Mouse (Mus musculus) stomach, embryonic 16.5 days (tissue): ENCODE measurements around the gene Sorl1. TPM values are rescaled to one million over a fixed set of nuclear protein-coding genes. Genes with fewer than 3 reads are reported as not detected.

Source experiments
- ATAC-seq: fragments of 200-750 bp; cut with Nextera tagmentation; 2 replicates; pipeline ENCODE4 v1.8.0; 2017; ENCODE audit warnings: moderate number of reproducible peaks, moderate TSS enrichment; ENCODE audit not compliant: insufficient read depth, low FRiP score
- H3K27ac ChIP-seq: fragments of 300-500 bp; sonication (generic); 2 replicates; pipeline ENCODE4 v1.5.1; 2014; ENCODE audit warnings: low read length
- H3K27me3 ChIP-seq: fragments of 300-500 bp; sonication (generic); 2 replicates; pipeline ENCODE4 v1.6.1; 2014; ENCODE audit warnings: low read length, control low read depth, mixed read lengths; ENCODE audit not compliant: control insufficient read depth, insufficient read depth
- H3K36me3 ChIP-seq: fragments of 300-500 bp; sonication (generic); 2 replicates; pipeline ENCODE4 v1.6.1; 2014; ENCODE audit warnings: low read length; ENCODE audit not compliant: control insufficient read depth, insufficient read depth
- H3K4me1 ChIP-seq: fragments of 300-500 bp; sonication (generic); 2 replicates; pipeline ENCODE4 v1.6.1; 2014; ENCODE audit warnings: low read length, control low read depth, mixed read lengths; ENCODE audit not compliant: control insufficient read depth, insufficient read depth
- H3K4me2 ChIP-seq: fragments of 300-500 bp; sonication (generic); 2 replicates; pipeline ENCODE4 v1.6.1; 2014; ENCODE audit warnings: low read depth, low read length, mixed read lengths
- H3K4me3 ChIP-seq: fragments of 300-500 bp; sonication (generic); replicated peaks from 2 replicates; pipeline ENCODE4 v1.5.1; 2014; ENCODE audit warnings: mild to moderate bottlenecking, low read length
- H3K9ac ChIP-seq: fragments of 300-500 bp; sonication (generic); 2 replicates; pipeline ENCODE4 v1.6.1; 2014; ENCODE audit warnings: low read length
- H3K9me3 ChIP-seq: fragments of 300-500 bp; sonication (generic); replicated peaks from 2 replicates; pipeline ENCODE4 v1.6.1; 2016; ENCODE audit warnings: low read length, control low read depth; ENCODE audit not compliant: control insufficient read depth
- WGBS: fragments of 180-500 bp; shearing (Covaris S2); extraction: QIAGEN DNeasy Blood & Tissue Kit; methylation state at CpG from one replicate; pipeline ENCODE4 v1.1.7; 2014; 5-methylcytosine and 5-hydroxymethylcytosine counted together
- polyA plus RNA-seq: library from polyadenylated mRNA; unstranded; fragments of >200 nt; fragmentation: Nextera tagmentation; extraction: Ambion mirVana; gene quantifications from 2 replicates; pipeline ENCODE4 v1.2.1, GENCODE M21; 2015

Sorl1 gene
- polyA plus RNA-seq, 1 experiment from 2014 or later, result 12.9 TPM

DNA sequence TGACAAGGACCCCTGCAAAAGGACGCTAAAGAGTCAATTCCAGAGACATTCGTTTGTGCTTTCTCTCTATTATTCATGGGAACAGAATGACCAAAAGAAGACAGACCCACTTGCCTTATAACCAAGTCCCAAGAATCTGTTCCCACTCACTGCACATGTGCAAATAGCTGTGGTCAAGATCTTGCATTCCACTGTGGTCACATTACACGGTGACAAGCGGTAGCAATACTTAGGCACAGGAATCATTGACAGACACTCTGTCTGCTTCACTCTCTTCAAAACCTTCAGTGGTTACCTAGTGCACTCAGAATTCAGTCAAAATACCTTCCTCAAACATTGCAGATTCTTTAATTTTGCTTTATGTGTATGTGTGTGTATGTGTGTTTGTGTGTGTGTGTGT, 36.2 kb downstream of the Sorl1 start:
- Histone ChIP-seq H3K27me3 (no peaks in the 10 kb centered on the region), H3K4me2 (no peak overlapping the region), H3K27ac (no peak overlapping the region), H3K4me3 (no peak overlapping the region), H3K36me3 (no peaks in the 10 kb centered on the region), H3K4me1 (0 out of 2 replicates have a peak, but pooled peaks cover 4% of the 10 kb centered on the region), H3K9ac (no peak overlapping the region), H3K9me3 (no peaks in the 10 kb centered on the region)
- ATAC-seq, result no peak
- WGBS, result 74% methylated on average over 4 of the region's 4 CpGs

DNA sequence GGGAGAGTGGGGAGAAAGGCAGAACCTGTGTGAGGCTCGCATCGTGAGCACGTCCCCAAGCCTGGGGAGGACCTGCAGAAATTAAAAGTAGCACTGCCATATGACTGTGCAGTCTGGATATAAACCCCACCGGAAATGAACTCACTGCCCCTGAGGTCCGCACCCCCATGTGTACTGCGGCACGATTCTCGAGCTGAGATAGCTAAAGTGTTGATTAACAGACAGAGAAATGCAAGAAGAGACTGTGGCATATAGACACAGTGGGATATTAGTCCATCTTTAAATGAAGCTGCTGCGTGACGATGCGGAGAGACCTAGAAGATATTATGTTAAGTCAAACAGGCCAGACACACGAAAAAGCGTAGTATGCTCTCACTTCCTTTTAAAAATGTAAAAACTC, 38.1 kb downstream of the Sorl1 start:
- 87% methylated on average over 13 of the region's 13 CpGs for whole genome bisulfite sequencing
- Histone ChIP-seq H3K9me3 (no peaks in the 10 kb centered on the region), H3K4me3 (no peak overlapping the region), H3K4me1 (no peaks in the 10 kb centered on the region), H3K36me3 (no peaks in the 10 kb centered on the region), H3K27me3 (no peaks in the 10 kb centered on the region), H3K9ac (no peak overlapping the region), H3K4me2 (no peak overlapping the region), H3K27ac (no peak overlapping the region)
- ATAC-seq, result no peak

DNA sequence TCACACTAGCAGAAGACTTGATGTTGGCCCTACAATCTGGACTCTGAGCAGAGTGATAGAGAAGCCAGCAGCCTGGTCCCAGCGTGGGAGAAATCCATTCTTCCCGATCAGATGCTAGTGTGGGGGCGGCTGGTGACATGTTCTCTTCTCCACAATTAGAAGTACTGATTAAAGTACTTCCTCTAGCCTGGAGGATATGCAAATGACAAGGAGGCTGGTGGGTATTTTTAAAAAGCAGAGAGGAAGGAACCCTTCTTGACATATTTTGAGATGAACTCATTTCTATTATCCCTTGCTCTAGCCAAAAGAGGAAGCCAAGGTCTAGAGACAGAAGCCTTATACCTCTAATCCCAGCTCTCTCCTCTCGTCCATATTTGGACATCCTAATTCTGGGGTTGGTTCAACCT, 40.4 kb downstream of the Sorl1 start:
- Histone ChIP-seq H3K27ac (no peak overlapping the region), H3K36me3 (no peaks in the 10 kb centered on the region), H3K9ac (no peak overlapping the region), H3K27me3 (no peaks in the 10 kb centered on the region), H3K4me2 (no peak overlapping the region), H3K4me1 (no peaks in the 10 kb centered on the region), H3K4me3 (no peak overlapping the region), H3K9me3 (no peaks in the 10 kb centered on the region)
- 82% methylated on average over 4 of the region's 4 CpGs for WGBS
- no peak for ATAC-seq

DNA sequence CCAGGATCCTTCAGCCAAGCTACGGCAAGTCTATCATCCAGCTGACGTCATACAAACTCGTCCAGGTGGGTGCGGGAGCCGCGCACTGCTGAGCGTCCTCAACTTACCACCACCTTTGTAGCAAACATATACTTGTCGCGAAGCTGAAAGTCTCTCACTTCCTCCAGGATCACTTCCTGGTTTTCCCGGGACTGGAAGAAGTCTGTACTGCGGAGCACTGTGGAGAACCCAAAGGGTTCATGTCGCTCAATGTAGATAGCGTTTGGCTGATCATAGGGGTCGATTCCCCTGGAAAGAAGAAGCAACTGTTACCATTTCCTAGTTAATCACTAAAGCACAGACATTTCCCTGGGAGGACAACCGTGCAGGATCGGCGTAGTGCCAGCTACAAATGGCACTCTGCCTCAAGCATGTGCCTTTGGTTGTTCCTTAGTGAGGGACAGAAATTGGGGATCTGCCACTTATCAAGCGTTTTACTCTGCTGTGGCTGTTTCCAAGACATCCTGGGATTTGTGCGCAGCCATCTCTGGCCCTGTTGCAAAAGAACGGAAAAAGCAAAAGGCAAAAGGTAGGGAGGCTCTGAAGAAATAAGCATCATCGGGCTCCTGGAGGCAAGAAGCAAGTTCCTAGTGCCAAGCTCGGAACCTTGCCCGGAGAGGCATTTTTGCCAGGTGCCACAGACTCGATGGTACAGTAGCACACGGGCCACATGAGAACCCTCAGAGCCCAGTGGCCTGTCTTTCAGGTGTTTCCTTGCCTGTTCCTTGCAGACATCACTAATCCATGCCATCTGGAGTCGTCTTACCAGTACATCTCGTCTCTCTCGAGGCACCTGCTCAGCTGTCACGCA, 42.2 kb downstream of the Sorl1 start:
- no peaks in the 10 kb centered on the region for H3K27me3 ChIP-seq
- H3K36me3 ChIP-seq, result 0 out of 2 replicates have a peak, but pooled peaks cover 7% of the 10 kb centered on the region
- no peaks in the 10 kb centered on the region for H3K9me3 ChIP-seq
- H3K4me1 ChIP-seq, result no peaks in the 10 kb centered on the region
- no peak overlapping the region for H3K4me2 ChIP-seq
- H3K4me3 ChIP-seq, result no peak overlapping the region
- H3K27ac ChIP-seq, result no peak overlapping the region
- no peak for ATAC-seq
- H3K9ac ChIP-seq, result no peak overlapping the region
- 90% methylated on average over 29 of the region's 29 CpGs for WGBS

DNA sequence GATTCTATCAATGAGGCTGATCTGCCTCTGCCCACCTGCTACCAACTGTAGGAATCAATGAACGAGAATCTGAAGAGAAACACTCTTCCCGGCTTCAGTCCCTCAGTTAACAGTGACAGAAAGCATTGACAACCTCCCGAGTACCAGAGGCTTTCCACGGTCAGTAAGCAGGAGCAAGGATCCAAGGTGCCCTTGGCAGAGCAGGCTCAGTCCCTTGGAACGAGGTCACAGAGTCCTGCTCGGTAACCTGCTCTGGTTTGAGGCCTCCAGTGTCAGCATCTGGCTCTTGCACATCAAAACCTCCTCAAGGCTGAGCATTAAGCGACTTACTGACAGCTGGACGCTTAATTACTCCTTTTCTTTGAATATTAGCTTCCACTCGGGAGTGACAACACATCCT, 43.4 kb downstream of the Sorl1 start:
- ATAC-seq, result no peak
- no peaks in the 10 kb centered on the region for H3K9me3 ChIP-seq
- H3K9ac ChIP-seq, result no peak overlapping the region
- H3K4me1 ChIP-seq, result no peaks in the 10 kb centered on the region
- H3K27ac ChIP-seq, result no peak overlapping the region
- no peak overlapping the region for H3K4me2 ChIP-seq
- H3K27me3 ChIP-seq, result no peaks in the 10 kb centered on the region
- 0 out of 2 replicates have a peak, but pooled peaks cover 7% of the 10 kb centered on the region for H3K36me3 ChIP-seq
- H3K4me3 ChIP-seq, result no peak overlapping the region
- WGBS, result 81% methylated on average over 9 of the region's 9 CpGs

DNA sequence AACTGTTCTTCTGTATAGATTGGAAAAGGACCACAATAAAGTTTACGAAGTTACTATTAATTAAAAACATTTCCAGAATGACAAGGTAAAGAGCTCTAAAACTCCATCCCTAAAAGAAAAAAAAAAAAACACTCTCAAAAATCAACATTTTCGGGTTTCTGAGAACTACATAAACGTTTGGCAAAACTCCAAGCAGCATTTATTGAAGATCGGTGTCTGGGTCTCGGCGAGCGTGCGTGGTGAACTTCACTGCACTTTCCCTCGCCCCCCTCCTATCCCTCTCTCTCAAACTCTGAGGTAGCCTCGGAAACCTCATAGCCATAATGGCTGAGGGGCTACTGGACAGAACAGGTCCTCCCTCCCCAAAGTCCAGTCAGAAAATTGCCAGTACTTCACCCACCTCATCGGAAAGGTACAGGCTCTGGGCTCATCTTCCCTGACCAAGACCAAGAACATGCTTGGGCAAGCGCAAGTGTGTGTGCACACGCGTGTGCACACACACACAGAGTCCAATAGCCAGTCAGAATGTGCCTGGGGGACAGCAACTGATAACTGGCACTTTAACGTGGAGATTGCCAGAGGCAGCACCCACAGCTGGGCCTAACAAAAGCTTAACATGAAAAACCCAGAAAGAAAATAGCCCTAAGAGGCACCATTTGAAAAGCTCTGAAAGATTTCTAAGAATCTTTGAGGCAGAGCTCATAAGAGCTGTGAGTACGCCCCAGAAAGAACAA, 46.8 kb downstream of the Sorl1 start:
- Histone ChIP-seq H3K4me2 (no peak overlapping the region), H3K27ac (no peak overlapping the region), H3K4me3 (no peak overlapping the region), H3K9ac (no peak overlapping the region), H3K4me1 (no peaks in the 10 kb centered on the region), H3K27me3 (no peaks in the 10 kb centered on the region), H3K9me3 (no peaks in the 10 kb centered on the region), H3K36me3 (0 out of 2 replicates have a peak, but pooled peaks cover 7% of the 10 kb centered on the region)
- WGBS, result 67% methylated on average over 16 of the region's 16 CpGs
- no peak for ATAC-seq

DNA sequence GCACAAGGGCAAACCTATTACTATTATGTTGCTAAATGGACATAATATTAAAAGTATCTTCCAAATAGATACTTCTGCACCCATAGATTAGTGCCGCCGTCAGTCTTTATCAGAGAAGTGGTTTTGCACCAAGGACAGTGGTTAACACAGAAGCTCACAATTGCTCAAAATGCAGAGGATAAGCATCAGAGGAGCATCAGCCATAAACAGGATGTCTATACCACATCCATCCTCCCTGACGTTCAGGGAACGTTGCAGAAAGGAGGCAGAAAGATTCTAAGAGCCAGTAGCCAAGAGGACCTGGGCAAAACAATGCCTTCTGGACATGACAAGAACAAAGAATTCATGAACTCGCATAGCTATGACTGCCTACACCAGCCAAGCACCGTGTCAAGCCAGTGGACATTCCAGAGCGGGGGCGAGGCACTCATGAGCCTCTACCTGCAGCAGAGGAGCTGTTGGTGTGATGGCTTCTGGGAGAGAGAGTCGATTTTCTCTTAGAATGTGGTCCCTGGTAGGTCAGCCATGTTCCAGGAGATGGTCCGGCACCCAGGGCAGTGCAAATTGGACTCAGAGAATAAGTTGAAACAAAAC, 47.7 kb downstream of the Sorl1 start:
- no peaks in the 10 kb centered on the region for H3K4me1 ChIP-seq
- no peak overlapping the region for H3K27ac ChIP-seq
- H3K9me3 ChIP-seq, result no peaks in the 10 kb centered on the region
- H3K4me2 ChIP-seq, result no peak overlapping the region
- H3K9ac ChIP-seq, result no peak overlapping the region
- WGBS, result 81% methylated on average over 10 of the region's 10 CpGs
- H3K4me3 ChIP-seq, result no peak overlapping the region
- ATAC-seq, result no peak
- no peaks in the 10 kb centered on the region for H3K27me3 ChIP-seq
- 0 out of 2 replicates have a peak, but pooled peaks cover 7% of the 10 kb centered on the region for H3K36me3 ChIP-seq

DNA sequence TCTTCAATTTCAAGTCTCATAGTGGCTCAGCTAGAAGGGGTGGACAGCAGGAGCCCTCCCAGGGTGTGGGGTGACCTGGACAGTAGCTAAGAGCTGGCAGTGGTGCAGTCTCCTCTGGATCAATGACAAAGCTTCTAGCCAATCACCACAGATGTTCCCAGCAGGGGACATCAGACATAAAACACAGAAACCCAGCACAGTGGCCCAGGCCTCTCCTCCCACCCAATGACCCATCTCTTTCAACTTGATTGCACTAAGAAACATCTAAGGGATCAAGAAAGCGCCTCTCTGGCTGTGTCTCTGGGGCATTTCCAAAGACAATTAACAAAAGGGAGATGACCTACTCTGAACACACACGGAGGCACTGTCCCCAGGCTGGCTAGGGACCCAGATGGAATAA, 48.9 kb downstream of the Sorl1 start:
- H3K36me3 ChIP-seq, result 0 out of 2 replicates have a peak, but pooled peaks cover 7% of the 10 kb centered on the region
- no peak overlapping the region for H3K27ac ChIP-seq
- H3K9me3 ChIP-seq, result no peaks in the 10 kb centered on the region
- no peak overlapping the region for H3K4me2 ChIP-seq
- ATAC-seq, result no peak
- 64% methylated on average over 2 of the region's 2 CpGs for WGBS
- no peak overlapping the region for H3K9ac ChIP-seq
- no peaks in the 10 kb centered on the region for H3K4me1 ChIP-seq
- H3K4me3 ChIP-seq, result no peak overlapping the region
- no peaks in the 10 kb centered on the region for H3K27me3 ChIP-seq

DNA sequence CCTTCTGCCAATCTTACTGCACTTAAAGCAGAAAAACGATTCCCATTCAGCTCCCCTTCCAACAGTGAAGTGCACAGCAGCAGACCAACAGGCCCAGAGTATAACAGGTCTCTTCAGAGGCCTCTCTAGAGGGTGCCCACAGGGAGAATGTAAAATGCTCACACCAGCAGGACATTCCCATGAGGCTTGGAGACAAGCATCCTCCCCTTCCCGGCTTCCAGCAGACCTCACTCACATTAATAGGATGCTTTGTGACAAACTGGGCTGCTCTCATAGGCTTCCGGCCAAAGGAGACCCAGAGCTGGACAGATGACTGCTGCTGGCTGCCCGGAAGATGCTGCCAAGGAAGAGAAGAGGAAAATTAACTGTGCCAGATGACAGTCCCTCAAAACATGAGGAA, 52.1 kb downstream of the Sorl1 start:
- no peak overlapping the region for H3K4me3 ChIP-seq
- no peaks in the 10 kb centered on the region for H3K9me3 ChIP-seq
- no peak overlapping the region for H3K27ac ChIP-seq
- no peaks in the 10 kb centered on the region for H3K27me3 ChIP-seq
- no peak overlapping the region; the same call in 1 of the 2 replicates for H3K9ac ChIP-seq
- peaks cover 2% of the 10 kb centered on the region; the same call in 1 of the 2 replicates for H3K4me1 ChIP-seq
- H3K4me2 ChIP-seq, result no peak overlapping the region
- 52% methylated on average over 4 of the region's 4 CpGs for WGBS
- H3K36me3 ChIP-seq, result no peaks in the 10 kb centered on the region
- no peak for ATAC-seq
